Mouse (Mus musculus) intestine, postnatal 0 days (tissue): ENCODE results near the gene B4galt5. TPM values are rescaled to one million over a fixed set of nuclear protein-coding genes. Genes with fewer than 3 reads are reported as not detected.

Source experiments
- ATAC-seq: fragments of 200-750 bp; cut with Nextera tagmentation; 2 replicates; pipeline ENCODE4 v1.8.0; 2017; ENCODE audit warnings: mild to moderate bottlenecking, moderate TSS enrichment, moderate library complexity
- H3K27ac ChIP-seq: fragments of 300-500 bp; sonication (generic); 2 replicates; pipeline ENCODE4 v1.5.1; 2014; ENCODE audit warnings: mild to moderate bottlenecking, low read depth, low read length, moderate library complexity
- H3K27me3 ChIP-seq: fragments of 300-500 bp; sonication (generic); replicated peaks from 2 replicates; pipeline ENCODE4 v1.6.1; 2014; ENCODE audit warnings: low read length, mixed read lengths; ENCODE audit not compliant: control insufficient read depth, insufficient read depth
- H3K36me3 ChIP-seq: fragments of 300-500 bp; sonication (generic); 2 replicates; pipeline ENCODE4 v1.6.1; 2014; ENCODE audit warnings: mild to moderate bottlenecking, moderate library complexity; ENCODE audit not compliant: control insufficient read depth, insufficient read depth
- H3K4me1 ChIP-seq: fragments of 300-500 bp; sonication (generic); replicated peaks from 2 replicates; pipeline ENCODE4 v1.6.1; 2014; ENCODE audit warnings: antibody characterized with exemption, low read length, mixed read lengths; ENCODE audit not compliant: control insufficient read depth, insufficient read depth
- H3K4me2 ChIP-seq: fragments of 300-500 bp; sonication (generic); replicated peaks from 2 replicates; pipeline ENCODE4 v1.6.1; 2014; ENCODE audit warnings: low read depth, mild to moderate bottlenecking, moderate library complexity
- H3K4me3 ChIP-seq: fragments of 300-500 bp; sonication (generic); 2 replicates; pipeline ENCODE4 v1.5.1; 2014; ENCODE audit warnings: low read depth, low read length
- H3K9ac ChIP-seq: fragments of 300-500 bp; sonication (generic); 2 replicates; pipeline ENCODE4 v1.6.1; 2014; ENCODE audit warnings: mild to moderate bottlenecking, low read depth, low read length
- H3K9me3 ChIP-seq: fragments of 300-500 bp; sonication (generic); 2 replicates; pipeline ENCODE4 v1.6.1; 2016; ENCODE audit warnings: mixed run types; ENCODE audit not compliant: control insufficient read depth
- CTCF ChIP-seq: sonication (generic); IDR thresholded peaks from 2 replicates; pipeline ENCODE4 v1.5.1; 2016; ENCODE audit warnings: low read depth, mild to moderate bottlenecking, control low read depth, antibody characterized with exemption, moderate library complexity
- WGBS: fragments of 180-500 bp; shearing (Covaris S2); extraction: QIAGEN DNeasy Blood & Tissue Kit; methylation state at CpG from one replicate; pipeline ENCODE4 v1.1.7; 2014; 5-methylcytosine and 5-hydroxymethylcytosine counted together
- polyA plus RNA-seq: library from polyadenylated mRNA; unstranded; fragments of >200 nt; fragmentation: Nextera tagmentation; extraction: Ambion mirVana; gene quantifications from 2 replicates; pipeline ENCODE4 v1.2.1, GENCODE M21; 2015

B4galt5 gene
- polyA plus RNA-seq, 1 experiment from 2014 or later: 26.6 TPM

- H3K4me3 ChIP-seq: no peak overlapping the region
- H3K4me2 ChIP-seq: no peak overlapping the region
- no peak for ATAC-seq
- TF ChIP-seq CTCF: no peak
- H3K4me1 ChIP-seq: no peaks in the 10 kb centered on the region
- H3K9ac ChIP-seq: no peak overlapping the region
- H3K9me3 ChIP-seq: no peaks in the 10 kb centered on the region
- H3K27ac ChIP-seq: no peak overlapping the region
- H3K36me3 ChIP-seq: peaks cover 68% of the 10 kb centered on the region
- WGBS: 93% methylated on average over 7 of the region's 7 CpGs
- H3K27me3 ChIP-seq: no peaks in the 10 kb centered on the region
Measured at GRCm38 (mm10) chr2:167301601-167302000, 47.4 kb downstream of the B4galt5 start.

GRCm38 (mm10) chr2:167300943-167301497 lies 48.0 kb downstream of the B4galt5 start:
- TF ChIP-seq CTCF: no peak
- H3K36me3 ChIP-seq: peaks cover 63% of the 10 kb centered on the region
- H3K4me2 ChIP-seq: no peak overlapping the region
- H3K4me1 ChIP-seq: no peaks in the 10 kb centered on the region
- WGBS: 90% methylated on average over 21 of the region's 21 CpGs
- H3K4me3 ChIP-seq: no peak overlapping the region
- no peak overlapping the region for H3K27ac ChIP-seq
- H3K27me3 ChIP-seq: no peaks in the 10 kb centered on the region
- H3K9me3 ChIP-seq: no peaks in the 10 kb centered on the region
- ATAC-seq: no peak
- H3K9ac ChIP-seq: no peak overlapping the region

GRCm38 (mm10) chr2:167299861-167300667 lies 48.9 kb downstream of the B4galt5 start:
- ATAC-seq: peak; percentile 12; the same call in 1 of the 2 replicates

GRCm38 (mm10) chr2:167298729-167299705 lies 50.0 kb downstream of the B4galt5 start:
- Histone ChIP-seq H3K36me3 (peaks cover 43% of the 10 kb centered on the region), H3K4me1 (no peaks in the 10 kb centered on the region), H3K4me2 (no peak overlapping the region), H3K27me3 (no peaks in the 10 kb centered on the region), H3K9ac (no peak overlapping the region), H3K27ac (peak overlapping the region; percentile 50; the same call in 1 of the 2 replicates), H3K4me3 (no peak overlapping the region), H3K9me3 (no peaks in the 10 kb centered on the region)
- peak; percentile 81 for ATAC-seq
- WGBS: 52% methylated on average over 27 of the region's 27 CpGs
- no peak for TF ChIP-seq CTCF

More at GRCm38 (mm10) chr2:167299861-167300667, 48.9 kb downstream of the B4galt5 start:
- peak overlapping the region; percentile 50; the same call in 1 of the 2 replicates for H3K27ac ChIP-seq
- no peaks in the 10 kb centered on the region for H3K27me3 ChIP-seq
- WGBS: 68% methylated on average over 6 of the region's 6 CpGs
- 0 out of 2 replicates have a peak overlapping the region, but pooled peaks have one; percentile 22 for H3K9ac ChIP-seq
- peaks cover 53% of the 10 kb centered on the region for H3K36me3 ChIP-seq
- TF ChIP-seq CTCF: no peak
- H3K4me3 ChIP-seq: no peak overlapping the region
- H3K9me3 ChIP-seq: no peaks in the 10 kb centered on the region
- no peaks in the 10 kb centered on the region for H3K4me1 ChIP-seq
- no peak overlapping the region for H3K4me2 ChIP-seq

- Histone ChIP-seq H3K4me1 (0 out of 2 replicates have a peak, but pooled peaks cover 2% of the 10 kb centered on the region), H3K4me2 (no peak overlapping the region), H3K4me3 (no peak overlapping the region), H3K9ac (no peak overlapping the region), H3K27ac (no peak overlapping the region), H3K36me3 (peaks cover 33% of the 10 kb centered on the region; the same call in 1 of the 2 replicates), H3K27me3 (no peaks in the 10 kb centered on the region), H3K9me3 (no peaks in the 10 kb centered on the region)
- TF ChIP-seq CTCF: no peak
- no peak for ATAC-seq
- WGBS: 95% methylated on average over 11 of the region's 11 CpGs
Measured at GRCm38 (mm10) chr2:167297985-167298384, 51.0 kb downstream of the B4galt5 start.

- Histone ChIP-seq H3K27ac (no peak overlapping the region), H3K9ac (0 out of 2 replicates have a peak overlapping the region, but pooled peaks have one; percentile 22), H3K9me3 (no peaks in the 10 kb centered on the region), H3K27me3 (no peaks in the 10 kb centered on the region), H3K4me2 (no peak overlapping the region), H3K4me3 (no peak overlapping the region), H3K36me3 (peaks cover 6% of the 10 kb centered on the region; the same call in 1 of the 2 replicates), H3K4me1 (0 out of 2 replicates have a peak, but pooled peaks cover 6% of the 10 kb centered on the region)
- 62% methylated on average over 15 of the region's 15 CpGs for WGBS
- ATAC-seq: no peak
- peak; percentile 31 for TF ChIP-seq CTCF
Measured at GRCm38 (mm10) chr2:167294926-167295325, 54.1 kb downstream of the B4galt5 start.
